Mouse (Mus musculus): Measurements from ENCODE around the gene Ankrd34a. TPM values are rescaled to one million over a fixed set of nuclear protein-coding genes. Genes with fewer than 3 reads are reported as not detected.

Gene Ankrd34a
- 1 to 10 TPM; 1.3 to 1.8 TPM for total RNA-seq (2021)
- long read RNA-seq, experiment 1, partial matches to known transcripts: 5 of 5 reads
- long read RNA-seq, experiment 1, other reads (novel, unspliced or antisense): 0 of 5 reads
- long read RNA-seq, experiment 2, partial matches to known transcripts: 0 of 5 reads
- long read RNA-seq, experiment 2, other reads (novel, unspliced or antisense): 1 of 5 reads

- intact Hi-C loops (cut with DNase I): no loop called here
These were observed at the start of gene Ankrd34a for GRCm38 (mm10) chr3:96596228-96596707. Ankrd34a (plus strand) TSS chr3:96596636.

GRCm38 (mm10) chr3:96546880-96547279 is 49.6 kb upstream of the Ankrd34a start:
- intact Hi-C loops (cut with DNase I): loop anchor here (1.0 to 2.0 kb wide), 3 partner anchors 33 to 162 kb away; partner anchors contain the start of gene Nudt17
- DNase-seq: no peak

More at GRCm38 (mm10) chr3:96596228-96596707, at the start of gene Ankrd34a:
- peak; percentile 67 to 73 for DNase-seq

DNA sequence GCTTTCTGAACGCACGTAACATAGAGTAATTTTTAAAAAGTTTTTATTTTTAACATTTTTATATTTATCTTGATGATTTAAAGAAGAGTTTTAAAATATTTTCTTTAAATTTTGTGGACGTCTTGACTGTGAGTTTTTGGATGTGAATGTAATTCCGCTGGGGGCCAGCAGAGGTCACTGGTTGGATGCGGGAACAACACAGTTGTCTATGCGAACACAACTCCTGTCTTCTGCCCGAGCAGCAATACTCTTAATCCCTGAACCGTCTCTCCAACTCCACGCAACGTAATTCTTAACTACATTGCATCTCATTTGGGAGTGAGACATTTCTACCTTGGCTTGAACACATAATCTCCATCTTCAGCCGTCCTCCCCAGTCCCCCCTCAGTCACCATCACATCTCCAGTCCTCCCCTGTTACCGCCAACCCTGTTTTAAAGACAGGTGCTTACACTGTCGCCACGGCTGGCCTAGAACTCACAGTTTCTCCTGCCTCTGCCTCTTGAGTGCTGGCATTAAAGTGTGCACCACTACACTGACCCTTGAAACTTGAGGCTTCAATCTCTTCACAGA is 49.0 kb upstream of the Ankrd34a start:
- intact Hi-C loops (cut with DNase I): loop anchor here (1.0 to 2.0 kb wide), 3 partner anchors 33 to 161 kb away; partner anchors contain the start of gene Nudt17

GRCm38 (mm10) chr3:96548824-96549223 is 47.6 kb upstream of the Ankrd34a start:
- DNase-seq: no peak
- intact Hi-C loops (cut with DNase I): no loop called here

More for the DNA sequence above, 49.0 kb upstream of the Ankrd34a start:
- DNase-seq: peak; percentile 84 to 90

DNA sequence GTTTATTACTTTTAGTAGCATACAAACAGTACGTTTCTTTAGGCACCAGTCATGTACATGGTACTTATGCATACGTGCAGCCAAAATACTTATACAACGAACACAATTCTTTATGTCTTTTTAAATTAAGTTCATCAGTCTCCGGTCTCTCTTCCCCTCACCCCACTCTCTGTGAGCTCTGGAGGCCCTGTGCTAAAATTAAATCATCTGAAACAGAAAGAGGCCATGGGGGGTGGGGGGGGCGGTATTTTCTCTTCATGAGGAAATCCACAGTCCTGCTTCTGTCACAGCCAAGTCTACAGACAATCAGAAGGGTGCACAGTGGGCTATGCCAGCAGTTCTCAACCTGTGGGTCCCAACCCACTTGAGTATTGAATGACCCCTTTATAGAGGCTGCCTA is 47.1 kb upstream of the Ankrd34a start:
- no peak for DNase-seq
- intact Hi-C loops (cut with DNase I): no loop called here

DNA sequence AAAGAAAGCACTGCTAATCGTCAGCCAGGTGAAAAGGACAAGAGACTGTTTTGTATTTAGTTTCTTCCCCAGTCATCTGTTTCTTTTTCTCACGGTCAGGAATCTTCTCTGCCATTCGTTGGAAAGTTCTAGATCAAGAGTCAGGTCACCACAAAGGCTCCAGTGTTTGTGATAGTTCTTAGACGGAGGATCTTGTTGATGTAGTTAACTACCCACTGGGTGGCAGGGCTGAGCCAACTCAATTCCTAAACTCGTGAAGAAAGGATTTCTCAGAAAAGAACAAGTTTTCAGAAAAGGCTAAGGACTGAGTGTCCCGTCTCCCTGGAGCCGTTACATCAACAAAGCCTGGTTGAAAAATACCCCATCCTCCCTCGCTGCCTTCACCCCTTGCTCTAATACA is 45.2 kb upstream of the Ankrd34a start:
- peak in 1 of 2 experiments; percentile 63 for DNase-seq

GRCm38 (mm10) chr3:96551890-96552289 is 44.5 kb upstream of the Ankrd34a start:
- intact Hi-C loops (cut with DNase I): no loop called here
- DNase-seq: no peak

More for the DNA sequence above, 45.2 kb upstream of the Ankrd34a start:
- intact Hi-C loops (cut with DNase I): no loop called here

GRCm38 (mm10) chr3:96553601-96554000 is 42.8 kb upstream of the Ankrd34a start:
- intact Hi-C loops (cut with DNase I): no loop called here

GRCm38 (mm10) chr3:96554251-96554650 is 42.2 kb upstream of the Ankrd34a start:
- intact Hi-C loops (cut with DNase I): no loop called here
- DNase-seq: no peak

More at GRCm38 (mm10) chr3:96553601-96554000, 42.8 kb upstream of the Ankrd34a start:
- DNase-seq: no peak

DNA sequence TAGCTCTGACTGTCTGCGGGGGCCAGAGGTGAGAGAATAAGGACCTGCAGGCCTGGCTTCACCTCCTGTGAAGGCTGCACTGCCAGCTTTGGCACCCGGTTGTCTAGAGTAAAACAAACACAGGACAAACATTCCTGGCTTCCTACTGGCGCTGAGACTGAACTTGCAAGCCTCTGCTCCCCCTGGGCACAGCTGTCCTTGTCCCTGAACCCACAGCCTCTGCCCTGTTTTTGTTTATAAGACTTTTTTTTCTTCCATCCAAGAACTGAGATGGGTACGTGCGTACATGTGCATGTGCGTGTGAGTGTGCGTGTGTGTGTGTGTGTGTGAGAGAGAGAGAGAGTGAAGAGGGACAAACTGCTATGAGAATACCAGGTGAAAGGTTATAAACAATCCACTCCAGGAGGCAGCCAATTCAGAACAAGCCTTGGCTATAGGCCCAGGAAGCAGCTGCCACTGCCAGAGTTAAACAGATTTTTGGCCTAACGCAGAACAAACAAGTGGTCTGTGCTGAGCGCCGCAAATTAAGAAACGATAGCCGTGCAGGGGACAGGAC is 41.3 kb upstream of the Ankrd34a start:
- DNase-seq: peak; percentile 82 to 90
- intact Hi-C loops (cut with DNase I): no loop called here

- intact Hi-C loops (cut with DNase I): no loop called here
- DNase-seq: no peak
These were observed 40.3 kb upstream of the Ankrd34a start for GRCm38 (mm10) chr3:96555999-96556614.

- intact Hi-C loops (cut with DNase I): loop anchor here (1.0 kb wide), 1 partner anchor 19 kb away; the partner anchor contains the start of gene Gm16253
- no peak for DNase-seq
These were observed 39.5 kb upstream of the Ankrd34a start for GRCm38 (mm10) chr3:96556651-96557635.

DNA sequence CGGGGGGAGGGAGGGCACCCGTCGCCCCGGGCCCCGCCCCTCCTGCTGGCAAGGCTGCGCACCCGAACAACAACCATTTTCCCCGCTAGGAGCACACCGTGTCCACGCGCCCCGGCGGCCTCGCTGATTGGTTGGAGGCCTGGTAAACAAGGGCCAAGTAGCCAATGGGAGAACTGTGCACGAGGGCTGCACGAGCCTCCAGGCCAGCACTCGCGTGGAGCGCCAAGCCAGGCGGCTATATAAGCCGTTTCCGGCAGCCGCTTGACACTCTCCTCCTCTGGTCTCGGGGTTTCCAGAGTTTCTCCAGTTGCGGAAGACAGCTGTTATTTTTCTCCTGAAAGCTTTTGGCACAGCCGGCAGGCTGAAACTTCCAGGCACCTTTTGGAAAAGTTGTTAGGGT is 38.7 kb upstream of the Ankrd34a start, which contains the start of gene Txnip:
Txnip (plus strand) TSS at position 264 of the 400 bp plus-strand sequence.
- intact Hi-C loops (cut with DNase I): loop anchor here (1.0 kb wide), 1 partner anchor 19 kb away; the partner anchor contains the start of gene Gm16253
- peak; percentile 100 for DNase-seq

- DNase-seq: peak in 1 of 2 experiments; percentile 52
These were observed 38.3 kb upstream of the Ankrd34a start for GRCm38 (mm10) chr3:96558159-96558558.

DNA sequence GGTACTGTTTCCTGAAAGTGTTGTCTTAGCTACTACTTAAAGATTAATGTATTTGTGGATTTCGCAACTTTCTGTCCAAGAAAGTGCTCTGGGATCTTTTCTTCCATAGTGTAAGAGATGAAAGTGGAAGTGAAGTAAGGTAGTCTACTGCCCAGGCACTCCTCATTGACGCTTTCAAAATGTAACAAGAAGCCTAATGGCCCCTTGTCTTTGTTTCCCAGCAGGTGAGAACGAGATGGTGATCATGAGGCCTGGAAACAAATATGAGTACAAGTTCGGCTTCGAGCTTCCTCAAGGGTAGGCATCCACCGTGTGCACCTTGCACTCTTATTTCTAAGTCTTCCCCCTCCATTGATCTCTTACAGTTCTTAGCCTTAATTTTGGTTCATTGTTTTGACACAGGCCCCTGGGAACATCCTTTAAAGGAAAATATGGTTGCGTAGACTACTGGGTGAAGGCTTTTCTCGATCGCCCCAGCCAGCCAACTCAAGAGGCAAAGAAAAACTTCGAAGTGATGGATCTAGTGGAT is 37.7 kb upstream of the Ankrd34a start:
- peak in 1 of 2 experiments; percentile 24 for DNase-seq
- intact Hi-C loops (cut with DNase I): no loop called here

More at GRCm38 (mm10) chr3:96558159-96558558, 38.3 kb upstream of the Ankrd34a start:
- intact Hi-C loops (cut with DNase I): no loop called here

GRCm38 (mm10) chr3:96559398-96559910 is 37.0 kb upstream of the Ankrd34a start:
- intact Hi-C loops (cut with DNase I): no loop called here
- peak in 1 of 2 experiments; percentile 39 for DNase-seq

DNA sequence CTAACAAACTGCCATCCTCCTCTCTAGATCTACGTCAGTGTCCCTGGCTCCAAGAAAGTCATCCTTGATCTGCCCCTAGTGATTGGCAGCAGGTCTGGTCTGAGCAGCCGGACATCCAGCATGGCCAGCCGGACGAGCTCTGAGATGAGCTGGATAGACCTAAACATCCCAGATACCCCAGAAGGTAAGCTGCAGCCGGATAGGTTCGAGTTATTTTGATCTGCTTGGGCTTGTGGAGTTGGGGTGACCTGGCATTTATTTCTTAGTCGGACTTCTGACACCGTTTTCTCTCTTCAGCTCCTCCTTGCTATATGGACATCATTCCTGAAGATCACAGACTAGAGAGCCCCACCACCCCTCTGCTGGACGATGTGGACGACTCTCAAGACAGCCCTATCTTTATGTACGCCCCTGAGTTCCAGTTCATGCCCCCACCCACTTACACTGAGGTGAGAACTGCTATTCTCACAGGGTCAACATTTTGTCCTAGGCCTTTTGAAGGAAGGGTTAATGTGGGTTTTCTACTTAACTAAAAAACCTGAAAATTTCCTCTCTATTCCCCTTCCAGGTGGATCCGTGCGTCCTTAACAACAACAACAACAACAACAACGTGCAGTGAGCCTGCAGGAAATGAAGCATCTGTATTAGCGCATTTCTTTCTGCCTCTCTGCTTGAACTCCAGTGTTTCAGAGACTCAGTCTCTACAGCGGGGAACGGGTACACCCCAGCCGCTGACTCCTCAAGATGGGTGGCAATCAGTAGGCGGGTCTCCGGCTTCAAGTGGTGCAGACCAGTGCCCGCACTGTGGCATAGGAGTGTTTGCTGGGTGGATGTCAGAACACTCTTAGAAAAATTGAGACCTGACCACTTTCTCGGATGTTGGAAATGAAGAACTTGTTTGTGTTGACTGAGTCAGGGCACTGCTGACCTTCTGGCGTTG is 36.3 kb upstream of the Ankrd34a start:
- DNase-seq: peak in 1 of 2 experiments; percentile 56
- intact Hi-C loops (cut with DNase I): no loop called here

All from heart, postnatal 14 days (tissue).